Mouse (Mus musculus): Measurements from ENCODE around the gene Il1rl2.

Il1rl2 gene

GRCm38 (mm10) chr1:40325711-40326327, 1.4 kb downstream of the Il1rl2 start:
- no peak for DNase-seq

DNA sequence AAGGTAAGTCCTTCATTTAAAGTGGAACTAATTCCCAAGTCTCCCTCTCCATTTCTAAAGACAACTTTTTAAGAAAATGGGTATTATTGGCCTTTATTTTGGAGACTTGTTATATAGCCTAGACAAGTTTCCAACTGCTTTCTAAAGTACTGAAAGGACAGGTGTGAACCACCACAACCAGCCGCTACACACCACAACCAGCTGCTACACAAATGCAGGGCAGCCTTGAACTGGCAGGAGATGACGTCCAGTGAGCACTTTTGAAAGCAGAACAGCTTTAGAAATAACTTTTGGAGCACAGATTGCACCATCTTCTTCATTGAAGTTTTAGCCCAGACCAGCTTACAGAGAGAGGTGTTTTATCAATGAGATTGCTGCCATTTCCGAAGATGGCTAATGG, 3.2 kb downstream of the Il1rl2 start:
- no peak for DNase-seq

DNA sequence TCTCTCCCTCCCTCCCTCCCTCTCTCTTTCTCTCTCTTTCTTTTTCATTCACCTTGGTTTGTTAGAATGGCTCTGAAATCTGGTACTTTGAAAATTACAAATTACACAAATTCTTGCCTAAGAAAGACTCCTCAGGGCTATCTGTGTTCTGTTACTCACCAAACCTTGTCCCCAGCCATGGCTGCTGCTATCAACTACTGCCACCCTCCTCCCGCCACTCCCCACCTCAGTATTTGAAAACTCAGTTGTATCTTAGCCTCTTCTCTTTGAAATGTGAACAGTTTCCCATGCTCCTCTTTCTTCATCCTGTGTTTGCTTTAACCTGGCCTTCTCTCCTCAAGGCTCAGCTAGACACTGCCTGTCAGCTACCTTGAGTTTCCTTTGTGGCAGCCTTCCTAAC, 5.1 kb downstream of the Il1rl2 start:
- no peak for DNase-seq

- DNase-seq, result no peak
Measured at GRCm38 (mm10) chr1:40330181-40330580, 5.8 kb downstream of the Il1rl2 start.

- DNase-seq, result no peak
Measured at GRCm38 (mm10) chr1:40339346-40339745, 14.9 kb downstream of the Il1rl2 start.

- no peak for DNase-seq
Measured at GRCm38 (mm10) chr1:40340102-40340501, 15.7 kb downstream of the Il1rl2 start.

- DNase-seq, result no peak
Measured at GRCm38 (mm10) chr1:40352158-40352903, 27.9 kb downstream of the Il1rl2 start.

DNA sequence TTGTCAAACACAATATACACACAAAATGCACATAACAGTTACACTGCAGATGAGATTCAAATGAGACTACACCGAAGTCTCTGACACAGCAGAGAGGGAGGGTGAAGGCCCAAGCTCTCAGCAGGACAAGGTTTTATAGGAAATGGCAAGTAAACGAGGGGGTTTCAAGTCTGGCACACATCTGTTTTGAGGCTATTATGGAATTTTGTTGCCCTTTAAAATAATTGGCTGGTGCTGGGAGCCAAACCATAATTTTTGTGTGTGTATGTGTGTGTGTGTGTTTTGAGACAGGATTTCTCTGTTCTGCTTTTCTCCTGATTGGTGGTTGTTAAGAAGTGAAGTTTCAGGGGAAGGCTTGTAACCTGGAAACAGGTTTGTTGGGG, 28.5 kb downstream of the Il1rl2 start:
- DNase-seq, result no peak

GRCm38 (mm10) chr1:40354665-40355064, 30.3 kb downstream of the Il1rl2 start:
- no peak for DNase-seq

DNA sequence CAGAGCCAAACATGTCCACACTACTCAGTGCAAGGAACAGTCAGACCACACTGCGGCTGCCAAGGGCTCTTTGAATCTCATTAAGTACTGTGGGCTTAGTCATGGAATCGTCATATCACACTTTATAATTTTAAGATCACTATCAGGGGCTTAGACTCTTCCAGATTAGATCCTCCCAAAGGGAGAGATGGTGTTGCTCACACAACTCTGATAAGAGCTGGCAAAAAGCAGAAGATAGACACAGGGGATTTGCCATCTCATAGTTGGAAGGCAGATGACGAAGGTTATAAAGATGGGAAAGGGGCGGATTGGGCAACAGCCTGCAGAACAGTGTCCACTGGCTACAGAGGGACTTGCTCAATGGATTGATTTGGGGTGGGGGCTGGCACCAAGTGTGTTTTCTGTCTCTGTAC, 31.0 kb downstream of the Il1rl2 start:
- DNase-seq, result no peak

DNA sequence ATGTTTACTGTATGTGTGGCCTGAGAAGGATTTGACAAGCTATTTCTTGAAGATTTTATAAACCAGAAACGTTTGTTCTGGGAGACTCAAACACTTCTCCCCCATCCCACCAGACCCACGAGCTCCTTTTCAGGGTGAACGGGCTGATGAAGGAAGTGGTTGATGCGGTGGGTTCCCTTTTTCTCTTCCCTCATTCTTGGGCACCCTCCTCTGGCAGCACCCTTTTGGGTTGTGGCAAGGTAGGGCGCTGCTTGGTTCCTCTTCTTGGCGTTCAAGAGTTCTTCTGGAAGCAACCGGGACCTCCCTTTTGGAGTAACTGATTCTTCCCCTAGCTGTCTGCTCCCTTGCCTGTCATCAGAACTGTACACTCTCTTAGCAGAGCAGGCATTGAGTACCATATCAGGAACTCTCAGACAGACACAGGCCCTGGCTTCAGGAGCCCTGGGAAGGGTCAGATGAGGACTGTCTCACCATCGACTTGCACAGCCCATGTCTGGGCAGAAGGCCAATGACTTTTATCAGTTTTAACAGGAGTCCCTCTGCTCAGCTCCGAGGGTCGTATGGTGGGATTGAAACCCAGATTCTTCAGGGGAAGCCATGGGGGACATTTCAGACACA, 31.6 kb downstream of the Il1rl2 start:
- DNase-seq, result no peak

DNA sequence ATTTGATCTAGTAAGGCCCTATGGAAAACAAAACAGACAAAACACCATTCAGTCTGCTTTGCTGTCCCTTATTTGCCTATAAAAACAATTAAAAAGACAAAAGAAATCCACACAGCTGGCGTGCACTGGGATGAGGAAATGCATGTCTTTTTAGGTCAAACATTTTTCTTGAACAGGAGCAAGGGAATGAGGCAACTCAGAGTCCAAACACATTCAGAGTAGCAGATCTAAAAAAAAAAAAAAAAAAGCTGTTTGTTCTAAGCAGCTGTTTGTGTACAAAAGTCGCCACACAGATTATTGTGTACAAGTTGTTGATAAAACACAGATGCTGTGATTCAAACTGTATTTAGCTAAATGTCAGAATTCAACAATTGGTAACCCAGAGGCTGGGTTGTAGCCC, 33.5 kb downstream of the Il1rl2 start:
- DNase-seq, result no peak

DNA sequence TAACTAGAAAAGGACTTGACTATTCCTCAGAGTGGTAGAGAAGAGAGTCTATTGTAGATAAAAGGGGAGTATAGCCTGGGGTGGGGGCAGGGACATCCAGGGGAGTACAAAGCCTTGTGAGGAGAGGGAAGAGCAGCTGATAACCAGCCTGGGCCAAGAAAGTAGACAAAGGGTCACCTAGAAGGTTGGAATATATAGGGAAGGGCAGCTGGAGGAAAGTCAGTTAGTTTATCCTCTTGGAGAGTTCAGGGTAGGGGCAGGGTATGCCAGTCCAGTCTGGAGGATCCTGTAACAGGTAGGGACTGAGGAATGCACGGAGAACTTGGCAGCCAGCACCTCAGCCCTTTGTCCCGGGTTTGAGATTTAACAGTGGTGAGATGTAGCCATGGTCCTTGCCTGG, 33.9 kb downstream of the Il1rl2 start:
- DNase-seq, result peak; percentile 11

DNA sequence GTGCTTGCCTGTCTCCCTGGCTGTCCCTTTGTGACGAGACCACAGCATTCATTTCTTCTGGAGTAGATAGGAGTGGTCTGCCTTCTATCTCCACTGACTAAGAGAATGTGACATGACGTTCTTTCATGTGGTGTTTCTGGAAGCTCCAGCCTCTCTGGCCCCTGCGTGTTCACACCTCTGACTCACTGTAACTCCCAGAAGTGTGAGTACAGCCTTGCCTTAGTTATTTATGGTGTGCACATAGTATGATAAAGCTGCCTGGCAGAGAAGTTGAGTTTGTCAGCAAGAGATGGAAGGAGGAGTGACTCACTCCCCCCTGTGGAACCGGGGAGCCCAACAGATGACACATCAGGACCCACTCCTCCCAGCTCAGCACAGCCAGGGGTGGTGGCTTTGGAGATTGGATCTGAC, 34.4 kb downstream of the Il1rl2 start:
- no peak for DNase-seq

DNA sequence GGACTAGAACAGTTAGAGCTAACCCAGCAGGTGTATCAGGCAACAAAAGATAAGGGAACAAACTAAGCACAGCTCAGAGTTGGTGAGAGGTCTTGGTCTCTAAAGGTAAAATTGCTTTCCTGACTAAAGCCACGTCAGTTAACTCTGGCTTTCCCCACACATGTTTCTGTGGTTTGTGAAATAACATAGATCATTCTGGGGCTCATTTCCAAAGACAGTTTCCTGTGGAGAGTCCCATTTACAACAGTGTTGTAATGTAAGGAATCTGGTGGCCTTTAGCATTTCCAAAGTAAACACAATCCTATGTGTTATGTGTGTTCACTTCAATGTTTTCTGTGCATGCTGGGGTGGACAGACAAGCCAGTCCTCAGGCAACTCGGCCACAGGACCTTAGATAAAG, 35.3 kb downstream of the Il1rl2 start:
- no peak for DNase-seq

- DNase-seq, result no peak
Measured at GRCm38 (mm10) chr1:40360969-40361368, 36.6 kb downstream of the Il1rl2 start.

DNA sequence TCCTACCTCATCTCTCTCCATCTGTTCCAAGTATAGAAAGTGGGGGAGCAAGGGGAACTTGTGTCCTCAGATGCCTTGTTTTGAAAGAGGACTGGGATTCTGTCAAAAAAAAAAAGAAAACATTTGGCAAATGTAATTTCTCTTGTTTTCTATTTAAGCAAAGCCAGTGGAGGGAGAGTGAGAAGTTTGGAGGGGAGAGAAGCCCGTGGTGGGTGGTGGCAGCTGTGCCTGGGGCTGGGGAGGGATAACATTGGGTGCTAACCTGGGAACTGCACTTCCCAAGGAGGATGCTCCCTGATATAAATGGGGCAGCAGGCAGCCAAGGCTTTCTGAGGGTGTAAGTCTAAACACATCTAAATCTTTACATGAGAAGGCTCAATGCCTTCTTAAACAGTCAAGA, 37.2 kb downstream of the Il1rl2 start:
- DNase-seq, result no peak

DNA sequence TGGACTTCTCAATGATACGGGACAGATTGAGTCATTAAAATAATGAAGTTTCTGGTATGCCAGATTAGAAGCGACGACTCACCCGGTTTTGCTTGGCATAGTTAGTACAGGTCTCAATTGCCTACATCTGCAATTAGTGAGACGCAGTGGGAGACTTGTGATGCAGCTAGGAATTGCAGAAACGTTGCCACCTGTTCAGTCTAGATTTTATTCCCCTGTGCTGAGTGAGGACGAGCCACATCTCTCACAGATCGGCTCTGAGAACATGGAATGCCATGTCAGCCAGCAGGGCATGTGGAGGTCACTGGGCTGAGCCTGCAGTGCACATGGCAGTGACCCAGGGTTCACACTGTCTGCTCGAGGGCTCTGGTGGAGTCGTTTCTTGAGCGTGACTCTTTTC, 38.4 kb downstream of the Il1rl2 start:
- no peak for DNase-seq

DNA sequence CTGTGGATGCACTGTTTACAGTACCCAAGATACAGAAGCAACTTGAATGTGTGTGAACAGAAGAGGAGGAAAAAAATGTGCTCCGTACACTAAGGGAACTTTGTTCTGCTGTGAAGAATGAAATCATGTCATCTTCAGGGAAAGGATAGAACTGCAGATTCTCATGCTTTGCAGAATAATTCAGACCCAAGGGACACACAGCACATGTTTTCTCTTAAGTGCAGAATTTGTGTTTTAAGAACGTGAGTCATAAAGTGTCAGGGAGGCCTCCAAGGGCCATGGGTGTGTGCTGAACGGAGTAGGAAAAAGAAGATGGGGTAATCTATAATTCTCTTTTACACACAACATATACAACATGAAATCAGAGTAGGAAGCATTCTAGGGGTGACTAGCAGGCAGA, 48.5 kb downstream of the Il1rl2 start:
- no peak for DNase-seq

DNA sequence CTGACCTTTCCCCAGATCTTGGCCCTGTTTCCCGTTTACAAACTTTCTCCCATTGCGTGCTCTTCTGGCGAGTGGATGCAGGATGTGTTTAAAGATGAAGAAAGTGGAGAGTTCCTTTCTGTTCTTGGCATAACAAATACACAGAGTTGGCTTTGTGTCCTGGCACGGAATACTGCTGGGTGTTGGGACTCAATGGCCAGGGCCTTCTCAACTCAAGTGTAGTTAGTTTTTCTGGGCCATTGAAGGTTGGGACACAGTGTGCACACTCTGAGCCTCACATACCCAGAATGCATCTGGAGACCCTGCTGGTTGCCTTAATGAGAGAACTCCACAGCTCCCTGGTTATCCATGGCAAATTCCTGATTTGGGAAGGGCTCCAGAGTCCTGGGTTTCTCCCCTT, 50.7 kb downstream of the Il1rl2 start:
- DNase-seq, result no peak

- DNase-seq, result no peak
Measured at GRCm38 (mm10) chr1:40376745-40377144, 52.3 kb downstream of the Il1rl2 start.

GRCm38 (mm10) chr1:40378794-40379193, 54.4 kb downstream of the Il1rl2 start:
- DNase-seq, result no peak

DNA sequence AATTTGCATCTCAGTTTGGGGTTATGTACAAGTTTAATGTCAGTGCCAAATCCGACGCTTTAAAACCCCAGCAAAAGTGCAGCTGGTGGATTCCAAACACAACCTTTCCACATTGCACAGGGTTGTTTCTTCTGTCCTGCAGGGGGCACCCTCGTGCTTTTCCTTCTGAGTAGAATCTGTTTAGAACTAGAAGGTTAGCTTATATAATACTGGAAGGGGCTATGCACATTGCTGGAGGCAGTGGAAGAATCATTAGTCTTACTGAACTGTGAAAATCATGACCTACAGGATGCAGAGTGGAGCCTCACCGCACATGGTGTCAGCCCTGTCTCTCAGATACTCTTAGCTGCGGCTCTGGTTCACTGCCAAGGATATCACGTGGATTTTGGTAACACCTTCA, 55.7 kb downstream of the Il1rl2 start:
- peak; percentile 22 for DNase-seq

DNA sequence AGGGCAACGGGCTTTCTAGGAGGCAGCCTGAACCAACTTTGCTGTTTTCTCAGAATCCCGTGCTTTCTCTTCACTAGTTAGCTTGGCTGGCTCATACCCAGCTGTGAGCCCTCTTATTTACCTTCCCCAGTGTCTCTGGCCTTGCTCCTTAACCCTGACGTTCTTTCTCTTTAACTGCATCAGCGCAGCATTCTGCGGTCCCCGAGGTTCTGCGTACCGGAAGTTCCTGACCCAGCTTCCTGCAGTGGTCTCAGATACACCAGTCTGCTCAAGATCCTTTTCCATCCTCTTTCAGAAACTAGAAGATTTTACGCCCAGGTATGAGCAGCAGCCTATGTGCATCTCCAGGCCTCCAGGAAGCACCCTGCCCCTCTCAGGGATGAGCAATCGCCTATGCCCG, 56.6 kb downstream of the Il1rl2 start:
- DNase-seq, result no peak

- no peak for DNase-seq
Measured at GRCm38 (mm10) chr1:40382841-40383240, 58.4 kb downstream of the Il1rl2 start.

Measured in kidney, adult 11 months (tissue).